Mouse (Mus musculus): Measurements from ENCODE around the gene Cacfd1.

Gene Cacfd1

DNA sequence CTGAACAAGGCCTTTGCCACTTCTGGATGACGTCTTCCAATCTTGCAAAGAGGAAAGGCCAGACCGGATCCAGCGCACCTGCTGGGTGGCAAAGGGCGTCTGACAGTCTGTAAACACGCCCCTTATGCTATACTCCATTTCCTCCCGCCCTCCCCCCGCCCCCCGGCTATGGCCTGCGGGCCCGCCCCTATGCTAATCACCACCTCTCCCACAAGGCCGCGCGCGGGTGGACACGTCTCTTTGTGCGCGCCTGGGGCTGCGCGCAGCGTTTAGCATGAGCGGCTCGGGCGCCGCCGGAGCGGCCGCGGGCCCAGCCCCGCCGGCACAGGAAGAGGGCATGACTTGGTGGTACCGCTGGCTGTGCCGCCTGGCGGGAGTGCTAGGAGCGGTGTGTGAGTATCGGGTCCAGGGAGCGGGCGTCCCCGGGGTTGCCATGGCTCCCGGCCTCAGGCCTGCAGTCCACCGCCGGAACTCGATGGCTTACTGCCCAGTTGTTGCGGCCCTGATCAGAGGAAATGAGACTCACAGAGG, at the start of gene Cacfd1:
Cacfd1 (plus strand) TSS at position 213 of the 531 bp plus-strand sequence.
- DNase-seq: peak; percentile 89 to 94

DNA sequence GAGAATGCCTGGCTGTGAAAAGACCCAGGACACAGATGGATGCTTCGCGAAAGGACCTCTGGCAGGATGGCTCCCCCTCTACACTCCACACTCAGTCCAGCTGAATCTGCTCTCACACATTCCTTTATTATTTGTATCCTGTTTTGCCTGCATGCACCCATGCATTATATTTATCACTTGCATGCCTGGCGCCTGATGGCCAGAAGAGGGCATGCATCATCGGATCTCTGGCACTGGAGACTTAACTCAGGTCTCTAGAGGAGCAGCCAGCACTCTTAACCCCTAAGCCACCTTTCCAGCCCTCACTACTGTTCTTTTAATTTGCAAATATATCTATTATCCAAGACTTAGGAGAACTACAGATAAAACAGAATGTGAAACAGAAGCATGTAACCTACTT, 49.0 kb upstream of the Cacfd1 start:
- DNase-seq: no peak

DNA sequence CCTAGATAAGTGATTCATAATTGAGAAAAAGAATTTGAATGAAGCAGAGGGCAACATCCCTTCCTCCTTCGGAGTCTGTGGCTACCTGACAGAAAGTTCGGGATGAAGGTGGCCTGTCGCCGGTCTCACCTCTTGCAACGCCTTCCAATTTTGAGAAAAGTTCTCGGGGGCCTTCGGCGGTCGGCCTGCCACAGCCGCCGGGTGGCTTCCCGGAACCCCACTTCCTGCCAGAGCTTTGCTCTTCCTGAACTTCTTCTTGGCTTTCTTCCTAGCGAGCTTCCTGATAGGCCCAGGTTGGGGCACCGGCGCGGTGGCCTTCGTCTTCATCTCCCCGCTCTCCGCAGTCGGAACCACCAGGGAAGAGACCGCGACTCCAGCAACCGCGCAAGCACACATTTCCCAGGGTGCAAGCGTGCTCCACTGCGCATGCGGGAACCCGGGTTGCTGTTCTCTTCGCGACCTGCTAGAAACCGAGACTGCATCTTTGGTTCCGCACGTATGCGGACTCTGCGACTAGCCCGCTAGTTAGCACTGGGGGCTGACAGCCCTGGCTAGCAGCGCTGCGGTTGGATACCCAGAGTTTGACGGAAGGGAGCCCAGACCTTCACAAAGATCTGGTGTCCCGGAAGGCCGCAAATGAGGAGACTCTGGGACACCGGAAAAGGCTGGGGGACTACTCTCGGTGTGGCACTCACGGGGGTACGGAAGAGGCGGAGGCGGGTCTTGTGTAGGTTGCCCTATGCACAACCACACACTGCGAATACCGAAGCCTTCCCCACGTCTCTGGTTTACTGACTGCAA, 45.6 kb upstream of the Cacfd1 start, which contains the start of gene Rexo4:
Rexo4 (minus strand) TSS at position 464 of the 801 bp plus-strand sequence.
- peak; percentile 90 to 92 for DNase-seq

DNA sequence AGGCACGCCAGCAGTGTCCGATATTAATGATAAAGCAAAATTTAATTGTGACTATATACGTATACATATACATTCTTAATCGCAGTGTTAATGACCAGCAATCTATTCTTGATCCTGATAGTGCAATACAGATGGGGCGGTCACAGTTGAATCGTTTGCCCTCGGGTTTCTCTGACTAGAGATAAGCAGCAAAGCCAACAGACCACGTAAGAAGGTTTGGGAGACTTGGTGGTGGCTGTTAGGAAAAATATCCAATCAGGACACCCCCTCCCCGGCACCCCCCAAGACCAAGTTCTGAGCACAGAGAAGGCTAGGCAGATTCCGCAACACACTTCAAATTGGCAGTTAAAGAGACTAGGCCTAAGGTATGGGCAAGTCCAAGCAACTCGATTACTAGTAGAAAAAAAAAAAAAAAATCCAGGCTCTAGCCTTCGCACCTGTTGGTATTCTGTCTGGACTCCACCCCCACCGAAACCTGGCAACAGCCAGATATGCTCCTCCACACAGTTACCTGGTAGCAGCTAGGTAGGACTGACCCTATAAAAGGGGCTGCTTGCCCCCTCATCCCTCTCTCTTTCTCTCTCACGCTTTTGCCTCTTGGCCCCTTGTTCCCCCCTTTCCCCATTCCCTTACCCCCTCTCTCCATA, 44.9 kb upstream of the Cacfd1 start:
- DNase-seq: no peak

DNA sequence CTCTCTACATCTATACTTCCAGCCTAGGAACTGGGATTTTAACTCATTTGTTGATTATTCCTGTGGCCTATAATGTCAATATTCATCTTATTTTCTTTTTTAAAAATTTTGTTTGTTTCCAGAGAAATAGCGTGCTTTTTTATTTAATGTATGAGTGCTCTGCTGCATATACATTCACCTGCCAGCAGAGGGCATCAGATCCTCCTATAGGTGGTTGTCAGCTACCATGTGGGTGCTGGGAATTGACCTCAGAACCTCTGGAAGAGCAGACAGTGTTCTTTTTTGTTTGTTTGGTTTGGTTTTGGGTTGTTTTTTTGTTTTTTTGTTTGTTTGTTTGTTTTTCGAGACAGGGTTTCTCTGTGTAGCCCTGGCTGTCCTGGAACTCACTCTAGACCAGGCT, 42.5 kb upstream of the Cacfd1 start:
- no peak for DNase-seq

DNA sequence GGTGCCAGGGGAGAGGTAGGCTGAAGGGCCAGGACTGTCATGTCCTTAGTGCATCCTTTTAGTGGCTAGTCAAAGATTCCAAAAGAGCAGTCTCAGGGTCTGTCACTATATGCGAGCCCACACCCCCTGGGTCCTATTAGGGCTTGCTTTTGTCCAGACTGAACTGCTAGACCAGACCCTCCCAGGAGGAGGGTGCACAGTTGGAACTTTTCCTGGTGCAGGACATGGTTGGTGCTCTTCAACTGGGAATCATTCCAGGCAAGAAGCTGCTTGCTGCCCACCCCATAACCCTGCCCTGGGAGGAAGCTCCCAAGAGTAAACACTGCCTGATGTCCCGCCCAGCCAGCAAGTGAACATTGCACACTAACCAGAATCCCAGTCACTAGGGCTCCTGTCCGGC, 36.6 kb upstream of the Cacfd1 start, which contains the start of gene Adamts13:
Adamts13 (plus strand) TSS at position 301 of the 400 bp plus-strand sequence.
- no peak for DNase-seq

DNA sequence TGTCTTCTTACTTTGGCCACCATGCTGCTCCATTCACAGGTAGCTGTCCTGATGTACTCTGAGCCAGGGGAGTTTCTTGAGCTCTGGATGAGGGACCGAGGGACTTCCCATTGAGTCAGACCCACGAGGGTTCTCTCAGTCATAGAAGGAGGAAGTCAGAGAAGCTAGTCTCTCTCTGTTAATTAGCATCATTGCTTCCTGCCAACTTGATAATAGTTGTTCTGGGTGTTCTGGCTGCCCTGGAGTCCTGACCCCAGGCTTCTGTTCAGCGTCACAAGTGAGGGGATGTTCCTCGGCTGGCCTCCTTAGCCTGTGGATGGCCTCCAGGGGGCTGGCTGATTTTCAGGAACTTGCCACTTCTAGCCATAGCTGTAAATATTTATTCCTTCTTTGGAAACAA, 35.8 kb upstream of the Cacfd1 start:
- no peak for DNase-seq

DNA sequence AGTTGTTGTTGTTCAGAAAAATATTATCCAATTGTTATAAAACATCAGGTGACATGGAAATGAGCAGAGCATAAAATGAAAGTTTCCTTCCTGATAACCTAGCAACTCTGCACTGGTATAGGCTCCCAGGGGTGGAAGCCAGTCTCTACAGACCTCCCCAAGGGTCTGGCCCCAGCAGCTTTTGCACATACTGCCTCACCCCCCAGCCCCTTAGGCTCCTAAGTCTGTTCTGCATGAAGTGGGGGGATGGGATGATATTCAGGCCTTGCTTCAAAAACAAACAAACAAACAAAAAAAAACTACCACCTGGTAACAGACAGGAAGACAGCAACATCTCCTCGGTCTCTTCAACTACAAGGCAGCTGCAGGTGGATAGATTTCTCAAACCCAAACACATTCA, 29.4 kb upstream of the Cacfd1 start:
- DNase-seq: peak in 1 of 2 experiments; percentile 46

DNA sequence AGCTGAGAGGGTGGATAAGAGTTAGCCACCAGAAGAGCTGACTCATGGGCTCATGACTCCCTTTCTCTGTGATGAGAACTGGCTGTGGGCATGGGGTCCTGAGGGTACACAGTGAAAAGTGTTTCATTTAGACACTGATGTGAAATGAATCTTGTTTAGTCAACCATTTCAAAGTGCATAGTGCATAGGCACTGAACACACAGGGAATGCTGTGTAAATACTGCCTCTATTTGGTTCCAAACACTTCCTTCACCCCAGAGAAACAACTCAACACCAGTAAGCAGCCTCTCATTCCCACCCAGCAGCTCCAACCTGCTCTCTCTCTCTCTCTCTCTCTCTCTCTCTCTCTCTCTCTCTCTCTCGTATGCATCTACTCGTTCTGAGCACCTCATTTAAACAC, 25.5 kb upstream of the Cacfd1 start:
- DNase-seq: no peak

DNA sequence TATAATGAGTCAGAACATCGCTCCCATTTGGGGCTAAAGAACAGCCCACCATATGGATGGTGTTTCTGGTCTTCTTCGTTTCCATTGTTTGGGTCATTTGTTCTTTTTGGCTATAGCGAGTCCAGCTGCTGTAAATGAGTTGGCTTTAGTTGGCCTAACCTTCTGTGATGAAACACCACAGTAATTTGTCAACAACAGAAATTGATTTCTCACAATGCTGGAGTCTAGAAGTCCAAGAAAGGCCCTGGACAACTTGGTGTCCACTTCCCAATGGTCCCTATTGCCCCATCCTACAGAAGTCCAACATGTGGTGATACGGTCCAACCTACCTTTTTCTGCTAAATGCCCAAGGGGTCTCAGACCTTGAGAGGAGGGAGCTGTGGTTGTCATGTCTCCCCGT, 25.1 kb upstream of the Cacfd1 start:
- DNase-seq: no peak

DNA sequence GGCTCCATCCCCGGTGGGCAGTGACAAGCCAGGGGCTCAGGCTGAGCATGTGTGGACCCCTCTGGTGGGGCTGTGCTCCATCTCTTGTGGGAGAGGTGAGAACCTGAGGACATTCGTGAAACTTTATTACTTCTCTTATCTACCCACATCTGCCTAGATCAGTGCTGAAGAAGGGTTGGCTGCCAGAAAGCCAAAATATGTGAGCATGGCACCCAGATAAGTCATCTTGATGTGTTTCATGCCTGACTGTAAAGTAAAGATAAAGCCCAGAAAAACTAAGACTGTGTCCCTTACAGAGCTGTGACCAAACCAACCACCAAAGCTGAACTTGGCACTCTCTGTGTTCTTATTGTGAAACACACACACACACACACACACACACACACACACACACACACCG, 15.8 kb upstream of the Cacfd1 start:
- no peak for DNase-seq

DNA sequence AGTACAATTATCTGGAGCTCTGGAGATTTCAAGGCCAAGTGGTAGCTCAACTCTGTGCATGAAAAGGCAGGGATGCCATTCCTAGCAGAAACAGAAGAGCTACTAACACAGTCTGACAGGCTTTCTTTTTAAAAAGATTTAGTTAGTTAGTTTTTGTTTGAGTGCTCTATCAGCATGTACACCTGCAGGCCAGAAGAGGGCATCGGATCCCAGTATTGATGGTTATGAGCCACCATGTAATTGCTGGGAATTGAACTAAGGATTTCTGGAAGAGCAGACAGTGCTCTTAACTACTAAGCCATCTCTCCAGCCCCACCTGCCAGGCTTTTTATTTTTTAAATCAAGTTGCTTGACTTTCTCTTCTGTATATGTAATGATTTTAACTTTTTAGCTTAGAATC, 12.2 kb upstream of the Cacfd1 start:
- no peak for DNase-seq

DNA sequence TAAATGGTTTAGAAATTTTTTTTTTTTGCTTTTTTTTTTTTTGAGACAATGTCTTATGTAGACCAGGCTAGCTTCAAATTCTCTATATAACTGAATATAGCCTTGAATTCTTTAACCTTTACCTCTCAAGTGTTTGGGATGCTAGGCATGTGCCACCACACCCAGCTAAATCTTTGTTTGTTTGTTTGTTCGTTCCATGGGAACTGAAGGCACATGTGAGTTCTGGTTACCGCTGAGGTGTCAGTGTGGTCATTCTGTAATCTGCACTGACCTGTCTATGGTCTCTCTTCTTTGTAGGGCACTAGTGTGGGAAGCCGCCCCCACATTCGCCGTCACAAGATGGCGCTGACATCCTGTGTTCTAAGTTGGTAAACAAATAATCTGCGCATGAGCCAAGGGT, 11.7 kb upstream of the Cacfd1 start:
- DNase-seq: no peak

DNA sequence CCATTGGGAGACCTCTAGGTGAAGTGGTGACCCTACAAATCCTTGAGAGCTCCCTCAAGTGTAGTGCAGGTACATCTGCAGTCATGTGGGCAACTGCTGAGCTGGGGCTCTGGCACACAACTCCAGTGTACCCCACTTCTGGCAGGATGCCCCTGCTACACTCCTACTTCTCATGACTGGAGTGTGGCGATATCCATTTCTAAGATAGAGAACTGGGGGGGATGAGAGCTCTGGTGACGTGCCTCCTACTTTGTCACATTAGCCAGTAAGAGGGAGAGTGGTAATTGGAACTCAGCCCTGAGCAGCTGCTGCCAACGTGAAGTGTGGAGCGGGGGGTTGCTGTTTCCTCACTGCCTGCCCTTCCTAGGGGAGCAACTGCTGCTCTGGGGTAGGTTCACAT, 3.5 kb upstream of the Cacfd1 start:
- DNase-seq: no peak

DNA sequence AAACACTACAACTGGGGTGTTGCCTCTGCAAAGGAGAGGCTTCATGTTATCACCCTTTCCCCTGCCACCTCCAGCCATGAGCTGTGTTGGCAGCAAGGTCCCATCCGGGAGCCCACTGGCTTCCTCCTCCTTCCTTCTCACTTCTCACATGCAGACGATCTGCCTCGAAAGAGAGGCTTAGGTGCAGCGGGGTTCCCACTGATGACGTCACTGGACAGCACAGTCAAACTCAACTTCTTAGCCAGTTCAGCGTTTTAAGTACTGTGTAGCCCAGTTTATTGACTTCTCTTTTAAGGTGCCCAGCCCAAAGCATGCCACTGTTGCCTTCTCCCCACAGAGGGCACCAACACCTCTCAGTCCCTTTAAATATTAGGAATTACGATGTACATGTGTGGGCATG, 2.0 kb upstream of the Cacfd1 start:
- no peak for DNase-seq

DNA sequence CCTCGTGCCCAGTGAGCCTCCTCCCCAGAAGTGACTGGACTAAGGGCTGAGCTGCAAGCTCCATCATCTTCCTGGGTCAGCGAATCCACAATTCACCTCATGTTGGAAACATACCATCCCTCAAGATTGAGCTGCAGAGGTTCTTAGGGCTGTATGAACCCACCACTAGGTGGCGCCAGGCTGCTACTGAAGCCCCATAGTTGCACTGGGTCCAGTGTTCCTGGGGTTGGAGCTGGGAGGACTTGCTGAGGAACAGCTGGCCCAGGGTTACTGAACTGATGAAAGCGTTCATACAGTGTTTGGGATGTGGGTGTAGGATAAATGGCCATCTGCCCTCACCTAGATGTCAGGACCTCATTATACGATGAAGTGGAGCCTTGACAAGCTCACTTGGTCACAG, 8.1 kb downstream of the Cacfd1 start:
- DNase-seq: peak; percentile 60 to 64

DNA sequence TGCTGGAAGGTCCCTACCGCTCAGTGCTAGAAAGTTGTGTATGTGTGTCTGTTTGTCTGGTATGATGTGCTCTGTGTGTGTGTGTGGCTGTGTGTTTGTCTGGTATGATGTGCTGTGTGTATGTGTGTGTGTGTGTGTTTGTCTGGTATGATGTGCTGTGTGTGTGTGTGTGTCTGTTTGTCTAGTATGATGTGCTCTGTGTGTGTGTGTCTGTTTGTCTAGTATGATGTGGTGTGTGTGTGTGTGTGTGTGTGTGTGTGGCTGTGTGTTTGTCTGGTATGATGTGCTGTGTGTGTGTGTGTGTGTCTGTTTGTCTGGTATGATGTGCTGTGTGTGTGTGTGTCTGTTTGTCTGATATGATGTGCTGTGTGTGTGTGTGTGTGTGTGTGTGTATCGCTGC, 9.8 kb downstream of the Cacfd1 start:
- DNase-seq: no peak

DNA sequence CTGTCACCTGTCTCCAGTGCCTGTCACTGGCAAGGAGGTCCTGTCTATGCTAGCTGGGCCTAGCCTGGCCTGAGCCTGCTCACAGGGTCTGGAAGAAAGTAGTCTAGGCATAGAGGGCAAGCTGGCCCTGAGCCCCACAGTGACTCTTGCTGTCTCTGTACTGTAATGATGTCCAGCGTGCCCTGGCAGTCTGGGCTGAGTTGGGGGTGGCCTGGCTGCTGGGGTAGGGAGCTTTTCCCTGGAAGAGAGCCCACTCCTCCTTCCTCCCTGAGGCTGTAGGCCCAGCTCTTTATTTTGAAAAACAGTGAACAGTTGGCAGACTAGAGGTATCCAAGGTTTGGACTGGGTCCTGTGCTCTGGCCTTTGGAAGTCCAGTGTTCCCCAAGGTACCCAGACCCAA, 11.4 kb downstream of the Cacfd1 start:
- DNase-seq: no peak

DNA sequence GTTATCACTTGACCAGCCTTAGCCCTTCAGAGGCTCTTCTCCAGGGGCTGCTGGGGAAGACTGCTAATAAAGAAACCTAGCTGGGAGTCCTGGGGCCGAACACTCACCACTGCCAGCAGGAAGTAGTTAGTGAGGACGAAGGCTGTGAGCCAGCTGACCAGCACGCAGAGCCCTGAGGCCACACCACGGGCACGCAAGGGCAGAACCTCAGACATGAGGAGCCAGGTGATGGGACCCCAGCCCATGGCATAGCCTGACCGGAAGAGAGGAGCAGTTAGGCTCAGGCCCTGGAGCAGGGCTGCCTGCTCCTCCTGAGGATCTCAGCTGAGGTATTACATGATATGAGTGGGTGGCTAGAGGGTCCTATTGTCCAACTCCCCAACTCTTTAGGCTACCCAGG, 12.9 kb downstream of the Cacfd1 start:
- no peak for DNase-seq

DNA sequence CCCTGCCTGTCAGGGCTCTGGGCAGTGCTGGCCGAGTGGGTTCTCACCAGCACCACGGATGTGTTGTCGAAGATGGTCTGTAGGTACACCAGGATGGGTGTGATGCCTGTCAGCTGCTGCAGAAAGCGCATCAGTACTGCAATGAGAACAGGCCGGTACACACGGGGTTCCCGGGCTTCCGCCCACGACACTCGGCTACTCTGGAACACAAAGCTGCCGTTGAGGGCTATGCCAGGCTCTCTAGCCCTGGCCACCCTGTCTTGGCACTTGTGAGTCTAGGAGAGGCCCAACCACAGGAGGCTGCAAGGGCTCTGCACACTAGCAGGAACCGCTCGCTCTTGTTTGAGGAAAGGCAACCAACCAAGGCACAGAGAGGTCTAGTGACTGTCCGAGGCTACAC, 14.4 kb downstream of the Cacfd1 start:
- DNase-seq: no peak

DNA sequence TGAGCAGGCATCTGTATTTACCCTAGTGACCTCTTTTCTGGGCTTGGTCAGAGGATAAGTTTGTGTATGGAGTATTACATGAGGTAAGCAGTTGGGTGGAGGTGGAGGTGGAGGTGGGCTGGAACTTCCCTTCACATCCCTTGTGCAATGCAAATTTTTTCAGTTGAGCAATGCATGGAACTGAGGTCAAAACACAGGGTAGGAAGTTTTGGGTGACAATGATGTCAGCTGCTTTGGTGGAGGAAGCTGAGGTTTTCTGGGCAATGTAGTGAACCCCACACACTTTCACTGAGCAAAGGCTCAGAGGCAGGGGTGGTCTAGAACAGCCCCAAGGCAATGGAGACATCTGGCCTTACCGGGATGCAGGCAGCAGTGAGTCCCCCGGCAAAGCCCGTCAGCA, 15.8 kb downstream of the Cacfd1 start:
- DNase-seq: no peak

DNA sequence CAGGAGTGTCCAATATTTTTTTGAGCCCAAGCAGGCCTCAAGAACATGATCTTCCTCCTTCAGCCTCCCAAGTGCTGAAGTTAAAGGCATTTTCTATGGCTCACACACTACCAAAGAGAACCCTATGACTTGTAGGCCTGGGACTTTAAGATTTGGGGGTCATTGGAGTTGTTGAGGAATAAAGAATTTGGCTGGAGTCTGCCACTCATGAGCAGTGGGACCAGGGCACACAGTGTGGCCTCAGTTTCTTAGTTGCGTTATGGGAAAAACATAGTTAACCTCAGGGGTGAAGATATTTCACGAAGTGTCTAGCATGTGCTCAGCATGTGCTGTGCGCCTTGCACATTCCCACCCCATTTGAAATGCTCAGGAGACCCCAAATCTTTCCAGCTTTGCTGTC, 16.6 kb downstream of the Cacfd1 start:
- no peak for DNase-seq

DNA sequence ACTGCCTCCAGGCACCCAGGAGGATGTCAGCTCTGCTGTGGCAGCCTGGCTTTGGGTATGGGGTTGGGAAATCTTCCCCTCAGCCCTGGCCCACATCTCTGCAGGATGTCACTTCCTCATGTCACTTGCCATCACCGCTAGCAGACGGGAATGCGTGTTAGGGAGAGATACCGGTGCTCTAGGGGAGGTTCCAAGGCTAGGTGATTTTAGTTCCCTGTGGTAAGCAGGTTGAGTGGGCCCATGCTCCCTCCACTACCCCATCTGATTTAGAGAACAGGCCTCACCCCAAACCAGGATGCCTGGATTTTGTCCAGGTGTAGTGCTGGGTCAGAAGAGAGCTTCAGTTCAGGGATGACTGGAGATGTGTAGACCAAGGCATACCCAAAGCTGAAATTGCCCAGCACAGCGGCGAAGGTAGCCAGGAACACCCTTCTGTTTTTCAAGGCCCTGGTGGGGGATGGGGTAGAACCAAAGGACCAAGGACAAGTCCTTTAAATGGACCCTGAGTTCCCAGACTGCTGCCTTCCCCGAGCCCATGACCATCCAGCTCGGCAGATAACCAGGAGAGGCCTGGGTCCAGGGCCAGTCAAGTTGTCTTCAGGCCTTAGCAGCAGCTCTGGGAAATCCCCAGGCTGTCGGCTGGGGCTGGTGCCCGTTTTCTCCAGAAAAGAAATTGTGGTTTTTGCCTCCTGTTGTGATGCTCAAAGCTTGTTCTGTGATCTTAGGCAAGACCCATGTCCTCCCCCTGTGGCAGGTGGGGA, 17.3 kb downstream of the Cacfd1 start:
- no peak for DNase-seq

Data from thymus, postnatal 36 days (tissue).